Mouse (Mus musculus): ENCODE measurements around the gene Isyna1.
"Not testable (repeated sequence)": the region's sequence is repeated elsewhere in the genome, so short reads cannot be mapped to it uniquely, and the experiment has no call there.

Isyna1 gene

DNA sequence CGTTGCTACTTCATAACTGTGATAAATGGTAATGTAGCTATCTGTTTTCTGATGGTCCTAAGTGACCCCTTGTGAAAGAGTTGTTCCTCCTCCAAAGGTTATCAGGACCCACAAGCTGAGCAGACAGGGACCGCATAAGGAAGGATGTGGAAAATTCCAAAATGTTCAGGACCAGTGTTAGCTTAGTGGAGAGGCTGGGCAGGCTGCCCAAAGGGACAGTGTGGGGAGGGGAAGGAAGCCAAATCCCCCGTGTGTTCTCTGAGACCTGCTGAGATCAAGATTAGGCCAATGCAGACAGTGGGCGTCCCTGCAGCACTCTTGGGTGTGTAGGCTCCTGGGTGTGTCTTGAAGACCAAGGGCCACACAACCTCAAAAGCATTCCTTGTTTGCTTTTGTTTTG is 19.3 kb upstream of the Isyna1 start:
- in situ Hi-C loops (cut with MboI, MseI): no loop called here

GRCm38 (mm10) chr8:70577207-70577606 is 17.0 kb upstream of the Isyna1 start:
- in situ Hi-C loops (cut with MboI, MseI): no loop called here

- in situ Hi-C loops (cut with MboI, MseI): no loop called here
These were observed 10.4 kb upstream of the Isyna1 start for GRCm38 (mm10) chr8:70583476-70584387.

GRCm38 (mm10) chr8:70584606-70585257 is 9.4 kb upstream of the Isyna1 start:
- in situ Hi-C loops (cut with MboI, MseI): no loop called here

GRCm38 (mm10) chr8:70585258-70585652 is 8.9 kb upstream of the Isyna1 start:
- in situ Hi-C loops (cut with MboI, MseI): no loop called here

GRCm38 (mm10) chr8:70587955-70588354 is 6.2 kb upstream of the Isyna1 start:
- in situ Hi-C loops (cut with MboI, MseI): not testable (repeated sequence)

- in situ Hi-C loops (cut with MboI, MseI): no loop called here
These were observed 2.6 kb upstream of the Isyna1 start for GRCm38 (mm10) chr8:70591569-70591968.

GRCm38 (mm10) chr8:70593173-70593572 is 1.0 kb upstream of the Isyna1 start:
- in situ Hi-C loops (cut with MboI, MseI): no loop called here

- in situ Hi-C loops (cut with MboI, MseI): no loop called here
These were observed 720 bp downstream of the Isyna1 start for GRCm38 (mm10) chr8:70594621-70595564.

- in situ Hi-C loops (cut with MboI, MseI): no loop called here
These were observed 1.6 kb downstream of the Isyna1 start for GRCm38 (mm10) chr8:70595811-70596210.

DNA sequence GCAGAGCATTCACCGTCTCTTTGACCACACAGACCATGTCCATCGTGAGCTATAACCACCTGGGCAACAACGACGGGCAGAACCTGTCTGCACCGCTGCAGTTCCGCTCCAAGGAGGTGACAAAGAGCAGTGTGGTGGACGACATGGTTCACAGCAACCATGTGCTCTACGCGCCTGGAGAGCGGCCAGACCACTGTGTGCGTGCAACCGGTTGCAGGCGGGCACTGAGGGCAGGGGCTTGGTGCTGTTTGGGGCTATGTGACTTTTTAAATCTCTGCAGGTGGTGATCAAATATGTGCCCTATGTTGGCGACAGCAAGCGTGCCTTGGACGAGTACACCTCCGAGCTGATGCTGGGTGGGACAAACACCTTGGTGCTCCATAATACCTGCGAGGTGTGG is 2.0 kb downstream of the Isyna1 start:
- in situ Hi-C loops (cut with MboI, MseI): no loop called here

GRCm38 (mm10) chr8:70596775-70597416 is 2.7 kb downstream of the Isyna1 start:
- in situ Hi-C loops (cut with MboI, MseI): no loop called here

- in situ Hi-C loops (cut with MboI, MseI): no loop called here
These were observed 3.5 kb downstream of the Isyna1 start for GRCm38 (mm10) chr8:70597417-70598272.

GRCm38 (mm10) chr8:70598283-70598682 is 4.1 kb downstream of the Isyna1 start:
- in situ Hi-C loops (cut with MboI, MseI): no loop called here

DNA sequence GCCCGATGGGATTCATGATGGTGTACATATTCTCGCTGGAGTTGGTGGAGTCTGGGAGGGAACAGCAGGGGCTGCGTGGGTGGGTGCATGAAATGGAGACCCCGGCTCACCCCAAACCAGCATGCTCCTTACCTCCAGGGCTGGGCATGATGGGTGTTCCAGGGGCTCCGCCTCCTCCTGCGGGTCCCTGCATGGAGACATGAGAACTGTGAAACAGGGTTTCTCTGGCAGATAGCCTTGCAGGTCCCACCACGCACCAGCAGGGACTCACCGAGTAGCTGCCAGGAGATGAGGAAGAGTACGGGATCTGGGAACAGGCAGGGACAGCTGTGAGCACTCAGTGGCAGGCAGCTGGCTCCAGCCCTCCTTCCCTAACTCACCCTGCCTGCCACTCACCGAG is 4.5 kb downstream of the Isyna1 start:
- in situ Hi-C loops (cut with MboI, MseI): no loop called here

GRCm38 (mm10) chr8:70599507-70600290 is 5.5 kb downstream of the Isyna1 start:
- in situ Hi-C loops (cut with MboI, MseI): no loop called here

DNA sequence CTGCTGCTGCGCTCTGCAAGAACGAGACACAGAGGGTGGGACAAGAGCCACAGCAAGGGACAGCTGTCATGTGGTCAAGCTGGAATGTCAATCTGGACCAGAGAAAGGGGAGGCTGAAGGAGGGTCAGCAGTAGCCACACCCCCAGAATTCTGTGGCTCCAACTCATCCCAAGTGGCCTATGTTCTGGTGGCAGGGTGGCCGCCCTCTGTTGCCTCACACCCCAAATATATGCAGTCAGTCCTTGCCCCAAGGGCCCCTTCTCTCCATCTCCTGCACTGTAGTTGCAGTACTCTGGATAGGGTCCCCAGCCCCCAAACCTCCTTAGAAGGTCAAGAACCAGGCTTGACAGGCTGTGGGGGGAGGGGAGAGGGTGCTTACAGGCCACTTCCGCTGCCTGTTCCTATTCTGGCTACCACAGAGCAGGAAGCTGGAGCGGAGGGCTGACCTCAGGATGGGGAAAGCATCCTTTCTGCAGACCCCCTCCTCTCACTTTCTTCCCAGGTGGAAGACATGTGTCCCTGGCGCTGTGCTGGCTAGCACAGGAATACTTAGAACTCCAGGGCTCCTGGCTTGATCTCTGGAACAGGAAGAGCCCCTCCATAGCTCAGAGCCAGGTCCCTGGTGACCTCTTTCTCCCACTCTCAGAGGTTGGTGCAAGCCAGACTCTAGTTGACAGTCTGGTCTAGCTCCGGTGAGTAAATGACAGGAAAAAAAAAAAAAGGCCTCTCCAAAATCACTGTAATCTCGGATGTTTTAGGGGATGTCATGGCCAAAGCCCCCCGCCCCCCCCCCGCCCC is 6.5 kb downstream of the Isyna1 start:
- in situ Hi-C loops (cut with MboI, MseI): no loop called here

- in situ Hi-C loops (cut with MboI, MseI): no loop called here
These were observed 7.1 kb downstream of the Isyna1 start for GRCm38 (mm10) chr8:70601271-70601649.
